Mouse (Mus musculus): Measurements from ENCODE around the gene Hdhd5.

Hdhd5 gene

DNA sequence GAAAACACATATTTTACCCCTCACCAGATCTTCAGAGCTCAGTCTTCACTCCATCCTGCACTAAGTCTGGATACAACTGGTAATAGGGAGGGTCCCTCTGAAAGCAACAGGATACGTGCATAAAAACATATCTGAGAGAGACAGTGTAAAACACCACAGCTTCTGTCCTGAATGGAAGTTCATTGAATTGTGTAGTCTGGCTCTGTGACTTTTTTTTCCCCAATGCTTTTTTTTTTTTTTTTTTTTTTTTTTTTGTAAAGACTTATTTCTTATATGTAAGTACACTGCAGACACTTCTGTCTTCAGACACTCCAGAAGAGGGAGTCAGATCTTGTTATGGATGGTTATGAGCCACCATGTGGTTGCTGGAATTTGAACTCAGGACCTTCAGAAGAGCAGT lies 1.5 kb upstream of the Hdhd5 start:
- no peak for DNase-seq (ENCODE audit: low read depth, low spot score)

DNA sequence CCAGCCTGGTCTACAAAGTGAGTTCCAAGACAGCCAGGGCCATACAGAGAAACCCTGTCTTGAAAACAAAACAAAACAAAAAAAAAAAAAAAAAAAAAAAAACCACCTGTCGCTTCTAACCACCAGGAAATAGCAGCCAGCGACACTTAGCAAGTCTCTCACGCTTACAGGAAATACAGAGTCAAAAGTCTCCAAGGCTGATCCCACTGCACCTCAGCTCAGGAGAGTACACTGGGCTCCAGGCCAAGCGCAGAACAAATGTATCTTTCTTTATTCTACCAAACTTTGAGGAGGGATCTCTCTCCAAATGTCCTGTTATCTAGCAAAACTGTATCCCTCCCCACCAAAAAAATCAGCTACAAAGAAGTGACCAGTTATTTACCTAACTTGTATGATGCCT lies 2.0 kb downstream of the Hdhd5 start:
- DNase-seq (ENCODE audit: low read depth, low spot score) = no peak

DNA sequence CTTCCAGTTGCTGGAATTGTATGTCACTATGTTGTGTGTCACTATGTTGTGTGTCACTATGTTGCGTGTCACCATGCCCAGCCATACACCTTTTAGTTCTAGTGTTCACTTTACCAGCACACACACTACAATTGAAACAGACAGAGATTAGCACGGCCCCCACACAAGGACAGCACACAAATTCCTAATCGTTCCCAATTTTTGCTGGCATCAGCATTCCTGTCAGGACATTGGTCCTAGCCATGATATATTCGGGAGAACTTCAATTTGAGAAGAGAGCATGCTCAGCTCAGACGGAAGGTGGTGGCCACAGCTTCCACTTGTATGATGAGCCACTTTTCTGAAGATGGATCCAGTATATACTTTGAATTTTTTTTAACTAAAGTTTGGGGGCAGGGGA lies 6.3 kb downstream of the Hdhd5 start:
- no peak for DNase-seq (ENCODE audit: low read depth, low spot score)

DNA sequence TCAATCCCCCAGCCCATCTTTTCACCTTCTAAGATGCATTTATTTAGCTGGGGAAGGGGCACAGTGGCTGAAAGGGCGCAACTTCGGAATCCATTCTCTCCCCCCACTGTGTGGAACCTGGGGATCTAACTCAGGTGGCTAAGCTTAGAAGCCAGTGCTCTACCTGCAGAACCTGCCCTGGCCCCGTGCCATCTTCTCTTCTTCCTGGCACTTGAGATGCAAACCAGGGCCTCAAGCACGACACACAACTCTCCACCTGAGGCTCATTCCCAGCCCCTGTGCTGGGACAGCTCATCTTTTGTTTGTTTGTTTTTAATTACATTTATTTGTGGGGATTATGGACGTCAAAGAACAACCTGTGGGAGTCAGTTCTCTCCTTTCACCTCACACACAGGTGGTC lies 11.5 kb downstream of the Hdhd5 start:
- no peak for DNase-seq (ENCODE audit: low read depth, low spot score)

DNA sequence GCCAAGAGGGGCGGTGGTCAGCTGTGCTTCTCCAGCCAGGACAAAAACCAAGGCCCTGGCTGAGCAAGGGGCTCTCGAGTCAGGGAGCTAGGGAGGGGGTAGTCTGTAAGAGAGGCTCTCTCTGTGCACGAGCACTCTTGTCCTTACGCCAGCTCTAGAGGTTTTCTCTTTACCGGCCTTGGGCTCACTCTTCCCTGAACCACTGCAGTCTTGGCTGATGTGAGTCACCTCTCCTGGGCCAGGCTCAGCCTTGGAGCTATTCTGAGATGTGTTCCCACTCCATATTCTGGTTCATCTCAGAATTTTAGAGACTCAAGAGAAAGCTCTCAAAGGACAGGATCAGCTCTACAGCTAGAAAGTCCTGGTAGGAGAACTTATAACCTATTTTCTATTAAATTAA lies 13.8 kb downstream of the Hdhd5 start:
- DNase-seq (ENCODE audit: low read depth, low spot score) = no peak

DNA sequence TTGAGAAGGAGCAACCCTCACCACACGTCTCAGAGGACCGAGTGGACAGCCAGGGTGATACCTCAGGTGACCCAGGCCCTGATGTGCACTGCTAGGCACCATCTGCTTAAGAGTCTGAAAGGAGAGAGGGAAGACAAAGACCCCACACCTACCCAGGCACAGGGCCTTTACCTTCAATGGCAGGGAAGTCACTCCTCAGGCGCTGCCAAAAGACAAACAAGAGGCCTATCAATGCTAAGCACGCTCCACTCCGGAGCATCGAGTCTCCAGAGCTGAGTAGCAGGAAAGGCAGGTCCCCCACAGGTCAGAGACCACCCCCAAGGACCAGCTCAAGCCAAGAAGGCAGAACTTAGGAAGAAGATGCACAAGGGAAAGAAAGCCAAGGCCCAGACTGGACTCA lies 14.2 kb downstream of the Hdhd5 start:
- DNase-seq (ENCODE audit: low read depth, low spot score) = no peak

DNA sequence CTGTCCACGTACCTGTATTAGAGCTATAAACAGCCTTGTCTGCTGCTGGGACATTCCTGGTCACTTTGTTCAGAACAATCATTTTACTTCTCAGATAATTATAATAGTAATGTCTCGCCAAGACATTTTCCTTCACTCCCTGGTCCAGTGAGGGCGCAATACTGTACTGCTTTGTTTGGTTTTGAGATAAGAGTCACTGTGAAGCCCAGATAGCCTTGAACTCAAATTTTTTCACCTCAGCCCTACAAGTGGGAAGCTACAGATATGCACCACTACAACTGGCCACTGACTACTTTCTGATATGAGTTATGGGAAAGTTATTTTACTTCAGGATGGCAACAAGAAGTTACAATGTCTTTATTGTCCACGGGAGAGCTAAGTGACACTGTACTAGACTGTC lies 14.7 kb downstream of the Hdhd5 start:
- DNase-seq (ENCODE audit: low read depth, low spot score) = no peak

DNA sequence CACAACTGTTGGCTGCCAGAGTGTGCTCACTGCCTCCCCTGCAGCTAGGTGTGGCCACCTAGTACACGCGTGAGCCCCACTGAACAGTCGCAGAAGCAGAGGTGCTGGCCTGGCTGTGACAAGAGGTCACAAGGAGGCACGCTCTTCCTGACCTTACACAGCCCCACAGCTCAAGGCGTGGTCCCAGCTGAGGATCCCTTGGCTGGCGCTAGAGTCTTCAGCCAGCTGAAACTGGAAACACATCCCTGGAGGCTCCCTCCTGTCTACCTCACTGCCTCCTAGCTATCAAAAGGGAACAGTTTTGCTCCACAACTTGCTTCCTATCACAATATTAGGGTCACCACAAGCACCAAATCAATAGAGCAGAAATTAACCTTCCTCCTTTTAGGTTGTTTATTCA lies 19.9 kb downstream of the Hdhd5 start:
- no peak for DNase-seq (ENCODE audit: low read depth, low spot score)

DNA sequence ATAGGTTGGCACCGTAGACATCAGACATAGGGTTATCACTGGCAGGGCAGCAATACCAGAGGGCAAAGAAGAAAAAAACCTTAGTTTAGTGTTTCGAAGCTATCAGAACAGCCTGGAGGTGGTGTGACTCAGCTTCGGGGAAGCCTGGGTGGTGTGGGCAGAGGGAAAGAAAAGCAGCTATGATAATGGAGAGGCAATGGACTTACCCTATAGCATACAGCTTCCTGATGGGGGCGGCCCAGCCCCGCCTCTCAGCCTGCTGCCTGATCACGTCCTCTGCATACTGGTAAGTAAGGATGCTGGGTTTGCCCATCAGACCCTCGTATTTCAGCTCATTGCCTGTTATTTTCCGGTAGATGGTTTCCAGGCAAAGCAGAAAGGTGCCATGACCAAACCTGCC lies 20.7 kb downstream of the Hdhd5 start:
- no peak for DNase-seq (ENCODE audit: low read depth, low spot score)

DNA sequence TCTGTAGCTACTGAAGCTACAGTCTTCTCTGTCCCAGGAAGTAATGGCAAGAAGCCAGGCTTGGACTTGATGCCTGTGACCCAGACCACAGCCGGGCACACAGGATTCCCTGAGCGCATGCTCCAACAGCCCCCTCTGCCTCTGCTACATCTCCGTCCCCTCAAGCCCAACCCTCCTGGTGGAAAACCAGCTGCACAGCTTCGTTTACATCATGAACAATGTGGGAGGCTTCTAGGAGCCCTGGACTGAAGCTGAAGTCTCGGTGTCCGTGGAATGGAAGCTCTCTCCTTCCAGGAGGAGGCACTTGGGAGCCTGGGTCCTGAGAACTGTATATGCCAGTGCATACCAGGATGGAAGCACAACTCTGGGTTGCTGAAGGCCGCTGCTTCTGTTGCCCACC lies 21.1 kb downstream of the Hdhd5 start:
- DNase-seq (ENCODE audit: low read depth, low spot score) = no peak

DNA sequence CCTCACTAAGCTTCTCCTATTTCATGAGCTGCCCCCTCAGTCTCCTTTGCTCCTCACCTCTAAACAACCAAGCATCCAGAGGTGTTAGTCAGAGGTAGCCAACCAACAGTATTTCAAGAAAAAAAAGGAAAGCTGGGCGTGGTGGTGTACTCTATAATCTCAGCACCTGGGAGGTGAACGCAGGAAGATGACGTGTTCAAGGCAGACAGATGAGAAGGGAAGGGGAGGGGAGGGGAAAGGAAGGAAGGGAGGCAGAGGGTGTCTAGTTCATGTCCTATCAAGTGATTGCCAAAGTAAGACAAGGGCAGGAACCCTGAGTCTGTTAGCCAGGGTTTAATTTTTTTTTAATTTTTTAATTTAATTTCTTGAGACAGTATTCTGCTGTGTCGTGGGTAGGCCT lies 22.5 kb downstream of the Hdhd5 start:
- no peak for DNase-seq (ENCODE audit: low read depth, low spot score)

DNA sequence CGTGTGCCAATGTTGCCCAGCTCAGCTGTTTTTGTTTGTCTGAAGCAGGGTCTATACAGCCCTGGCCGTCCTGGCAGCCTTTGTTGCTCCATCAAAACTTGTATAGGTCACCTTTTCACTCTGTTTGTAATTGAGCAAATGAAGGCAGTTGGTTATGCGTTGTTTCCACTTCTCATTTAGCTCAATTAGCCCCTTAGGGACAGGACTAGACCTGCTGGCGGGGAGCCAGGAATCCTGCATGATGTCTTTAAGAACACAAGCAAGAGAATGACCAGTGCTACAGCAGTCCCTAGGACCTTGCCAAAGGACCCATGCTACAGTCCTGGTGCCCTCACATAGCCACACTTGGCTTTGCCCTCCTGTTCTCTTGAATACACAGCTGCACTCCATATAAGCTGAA lies 25.6 kb downstream of the Hdhd5 start:
- DNase-seq (ENCODE audit: low read depth, low spot score) = no peak

DNA sequence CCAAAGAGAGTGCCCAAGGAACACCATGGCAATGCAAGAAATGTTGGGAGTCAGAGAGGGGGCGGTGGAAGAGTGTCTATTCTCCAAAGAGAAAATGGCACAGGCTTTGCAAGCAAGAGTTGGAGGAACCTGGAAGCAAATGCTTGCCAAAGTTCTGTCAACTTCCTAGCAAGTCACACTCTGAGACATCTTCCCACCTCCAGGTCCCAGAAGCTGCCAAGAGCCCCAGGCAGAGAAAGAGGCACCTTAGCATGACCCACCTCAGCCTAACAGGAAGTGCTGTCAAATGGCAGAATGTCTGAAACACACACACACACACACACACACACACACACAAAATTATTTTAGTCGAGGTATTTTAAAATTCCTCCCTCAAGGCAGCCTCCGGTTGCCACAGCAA lies 27.1 kb downstream of the Hdhd5 start:
- no peak for DNase-seq (ENCODE audit: low read depth, low spot score)

DNA sequence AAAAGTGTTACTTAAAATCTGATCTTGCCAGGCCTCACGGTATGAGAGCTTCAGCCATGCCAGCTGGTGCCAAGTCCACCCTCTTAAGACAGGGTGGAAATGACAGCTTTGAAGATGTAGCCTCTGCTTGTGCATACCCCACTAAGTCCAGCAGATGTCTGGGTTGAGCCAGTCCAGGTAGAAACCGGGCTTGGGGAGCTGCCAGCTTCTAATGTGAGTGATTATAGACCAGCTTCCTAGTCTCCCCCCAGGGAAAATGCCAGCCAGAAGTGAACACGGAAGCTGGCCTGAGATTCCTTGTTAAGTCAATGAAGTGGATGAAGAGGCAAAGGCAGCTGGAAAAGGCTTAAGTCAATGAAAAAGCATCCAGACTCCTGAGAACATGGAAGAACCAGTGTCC lies 34.6 kb downstream of the Hdhd5 start:
- DNase-seq (ENCODE audit: low read depth, low spot score) = no peak

DNA sequence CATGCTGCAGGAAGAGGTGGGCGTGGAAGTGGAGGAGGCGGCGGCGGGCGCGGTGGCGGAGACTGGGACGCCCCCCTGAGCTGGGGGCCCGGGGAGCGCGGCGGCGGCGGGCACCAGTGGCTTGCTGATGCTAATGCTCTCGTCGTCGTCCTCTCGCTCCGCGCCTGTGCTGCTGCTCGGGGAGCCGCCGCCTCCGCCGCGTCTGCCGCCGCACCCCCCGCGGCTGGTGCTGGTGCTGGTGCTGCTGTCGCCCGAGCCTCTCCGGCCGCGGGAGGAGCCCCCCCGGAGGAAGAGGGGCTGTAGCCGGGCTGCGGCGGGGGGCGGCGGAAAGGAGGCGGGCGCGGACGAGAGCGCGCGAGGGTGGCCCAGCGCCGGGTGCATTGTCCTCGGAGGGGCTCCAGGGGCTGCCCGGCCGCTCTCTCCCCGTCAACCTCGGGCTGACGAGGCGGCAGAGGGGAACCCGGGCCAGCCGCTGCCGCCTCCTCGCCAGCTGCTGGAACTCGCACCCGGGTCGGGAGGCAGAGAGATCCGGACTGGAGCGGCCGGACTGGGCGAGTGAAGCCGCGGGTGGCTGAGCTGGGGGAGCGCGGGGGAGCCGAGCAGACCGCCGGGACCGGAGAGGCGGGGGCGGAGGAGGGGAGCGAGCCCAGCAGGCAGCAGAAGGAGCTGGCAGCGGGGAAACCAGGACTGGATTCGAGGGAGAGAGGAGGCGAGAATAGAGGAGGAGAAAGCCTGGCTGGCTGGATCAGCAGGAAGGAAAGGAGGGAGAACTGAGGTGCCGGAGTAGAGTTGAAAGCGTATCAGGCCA lies 37.5 kb downstream of the Hdhd5 start, which contains the start of gene Tmem121b:
Gene Tmem121b (minus strand): TSS at position 434 of the 808 bp plus-strand sequence.
- peak; percentile 65 for DNase-seq (ENCODE audit: low read depth, low spot score)

DNA sequence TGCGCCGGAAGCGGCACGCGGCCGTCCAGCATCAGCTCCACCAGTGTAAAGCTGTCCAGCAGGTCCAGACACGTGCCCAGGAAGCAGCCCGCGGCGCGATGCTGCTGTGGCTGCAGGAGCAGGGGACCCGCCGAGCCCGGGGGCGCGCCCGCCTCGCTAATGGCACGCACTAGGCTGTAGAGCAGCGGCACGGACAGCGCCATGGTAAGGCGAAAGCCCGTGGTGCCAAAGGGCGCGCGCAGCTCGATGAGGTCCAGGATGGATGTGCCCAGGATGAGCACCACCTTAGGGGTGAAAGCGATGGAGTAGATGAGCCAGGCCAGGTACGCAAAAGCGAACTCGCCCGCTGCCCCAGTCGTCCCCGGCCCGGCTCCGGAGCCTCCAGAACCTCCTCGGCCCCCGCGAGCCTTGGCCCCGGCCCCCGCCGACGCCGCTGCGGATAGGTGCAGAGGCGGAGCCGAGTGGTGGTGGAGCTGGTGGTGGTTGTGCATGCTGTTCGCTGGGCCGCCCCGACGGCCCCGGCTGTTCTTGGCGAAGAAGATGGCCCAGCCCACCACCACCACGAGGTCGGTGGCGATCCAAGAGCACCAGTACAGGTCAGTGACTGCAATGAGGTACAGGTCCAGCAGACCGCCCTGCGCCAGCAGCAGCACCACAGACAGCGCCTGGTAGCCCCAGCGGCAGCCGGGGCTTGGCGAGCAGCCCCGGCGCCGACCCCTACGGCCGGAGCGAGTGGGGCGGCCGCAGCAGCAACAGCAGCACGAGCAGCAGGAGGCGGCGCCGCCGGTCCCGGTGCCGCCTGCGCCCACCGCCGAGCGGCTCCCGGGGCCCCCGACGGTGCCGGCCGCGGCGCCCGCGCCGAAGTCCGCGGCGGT lies 38.4 kb downstream of the Hdhd5 start:
- DNase-seq (ENCODE audit: low read depth, low spot score) = no peak

DNA sequence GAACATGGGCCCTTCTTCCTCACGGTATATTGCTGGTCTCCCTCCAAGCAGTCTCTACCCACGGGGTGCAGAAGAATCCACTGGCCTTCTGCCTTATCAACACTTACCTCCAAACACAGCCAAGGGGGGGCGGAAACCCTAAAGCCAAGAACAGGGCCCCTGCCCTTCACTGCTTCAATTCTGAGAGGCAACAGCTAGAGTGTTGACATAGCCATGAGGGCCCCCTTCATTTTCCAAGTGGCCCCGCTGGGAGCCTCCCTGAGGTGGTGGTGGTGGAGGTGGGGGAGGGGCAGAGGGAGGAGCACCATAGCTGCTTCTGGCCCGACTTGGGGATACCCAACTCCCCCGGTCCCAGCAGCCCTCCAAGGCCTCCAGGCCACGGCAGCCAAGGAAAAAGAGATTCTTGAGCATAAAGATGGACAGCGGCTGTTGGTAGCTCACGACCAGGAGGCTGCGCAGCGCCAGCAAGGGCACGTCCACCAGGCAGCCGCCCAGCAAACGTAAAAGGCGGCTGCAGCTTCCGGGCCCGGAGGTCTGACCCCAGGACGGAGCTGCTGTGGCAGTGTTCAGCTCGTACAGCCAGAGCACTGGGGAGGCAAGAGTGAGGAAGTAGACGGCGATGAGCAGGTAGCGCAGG lies 39.1 kb downstream of the Hdhd5 start:
- no peak for DNase-seq (ENCODE audit: low read depth, low spot score)

DNA sequence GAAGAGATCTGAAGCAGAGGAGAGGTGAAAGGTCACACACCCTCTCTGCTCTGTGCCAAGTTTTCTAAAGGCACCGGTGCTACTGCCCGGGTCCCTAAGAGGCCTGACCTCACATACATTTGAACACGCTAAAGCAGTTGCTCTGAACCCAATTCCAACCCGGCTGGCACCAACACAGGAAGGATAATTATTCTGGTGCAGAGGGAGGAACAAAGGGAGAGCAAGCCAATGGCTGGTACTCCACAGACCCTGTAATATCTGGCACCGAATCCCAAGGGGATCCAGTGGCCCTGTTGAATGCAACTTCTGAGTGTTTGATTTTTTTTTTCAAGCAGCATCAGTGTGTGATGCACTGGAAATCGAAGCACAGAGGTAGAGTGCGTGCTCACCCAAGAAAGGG lies 40.1 kb downstream of the Hdhd5 start:
- DNase-seq (ENCODE audit: low read depth, low spot score) = no peak

DNA sequence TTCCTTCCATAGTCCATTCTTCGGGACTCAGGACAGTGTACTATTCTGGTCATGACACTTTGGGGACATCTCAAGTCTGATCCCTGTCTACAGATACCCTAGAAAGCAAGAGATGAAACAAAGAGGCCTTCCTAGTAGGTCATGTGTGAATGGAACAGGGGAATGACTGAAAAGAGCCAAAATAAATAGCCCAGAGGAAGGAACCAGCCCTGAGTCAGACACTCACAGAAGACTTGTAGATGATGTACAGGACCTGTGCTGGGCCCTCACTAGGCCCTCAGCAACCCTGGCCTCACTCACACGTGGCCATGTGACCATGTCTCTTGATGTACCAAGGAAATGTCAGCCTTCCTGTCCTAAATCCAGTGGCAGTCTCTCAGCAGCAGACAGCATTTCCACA lies 41.7 kb downstream of the Hdhd5 start:
- no peak for DNase-seq (ENCODE audit: low read depth, low spot score)

DNA sequence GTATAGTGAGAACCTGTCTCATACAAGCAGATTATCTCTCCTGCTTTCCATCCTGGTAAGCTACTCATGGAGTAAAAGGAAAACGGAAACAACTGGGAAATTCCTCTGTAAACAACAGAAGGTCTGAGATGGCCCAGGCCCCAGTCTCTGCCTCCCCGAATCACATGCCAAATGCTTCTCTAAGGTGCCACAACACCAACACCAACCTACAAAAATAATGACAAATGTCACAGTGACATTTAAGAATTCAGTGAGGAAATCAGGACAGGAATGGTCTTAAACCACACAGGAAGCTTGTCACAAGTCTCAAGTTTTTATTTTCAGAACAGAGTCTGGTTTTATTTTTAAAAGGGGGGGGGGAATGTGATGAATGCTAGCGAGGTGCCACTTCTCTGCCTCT lies 42.5 kb downstream of the Hdhd5 start:
- no peak for DNase-seq (ENCODE audit: low read depth, low spot score)

DNA sequence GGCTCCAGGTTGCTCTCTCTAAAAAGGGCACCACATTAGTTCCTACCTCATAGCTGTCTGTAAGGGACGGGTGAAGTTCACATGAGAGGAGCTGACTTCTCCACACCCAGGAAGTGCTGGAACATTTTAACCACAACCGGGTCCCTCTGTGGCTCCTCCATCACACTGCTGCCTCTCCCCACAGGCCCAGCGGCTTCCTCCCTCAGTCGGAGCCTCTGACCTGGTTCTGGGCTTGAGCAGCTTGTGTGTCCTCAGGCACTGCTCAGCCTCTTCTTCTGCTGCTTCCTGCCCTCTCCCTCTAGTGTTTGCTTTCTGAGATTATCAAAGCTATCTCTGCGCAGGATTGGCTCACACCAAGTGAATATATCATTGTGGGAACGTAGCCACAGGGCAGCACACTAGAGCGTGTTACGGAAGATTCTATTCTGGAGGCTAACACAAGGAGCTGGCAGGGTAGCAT lies 45.0 kb downstream of the Hdhd5 start:
- no peak for DNase-seq (ENCODE audit: low read depth, low spot score)

DNA sequence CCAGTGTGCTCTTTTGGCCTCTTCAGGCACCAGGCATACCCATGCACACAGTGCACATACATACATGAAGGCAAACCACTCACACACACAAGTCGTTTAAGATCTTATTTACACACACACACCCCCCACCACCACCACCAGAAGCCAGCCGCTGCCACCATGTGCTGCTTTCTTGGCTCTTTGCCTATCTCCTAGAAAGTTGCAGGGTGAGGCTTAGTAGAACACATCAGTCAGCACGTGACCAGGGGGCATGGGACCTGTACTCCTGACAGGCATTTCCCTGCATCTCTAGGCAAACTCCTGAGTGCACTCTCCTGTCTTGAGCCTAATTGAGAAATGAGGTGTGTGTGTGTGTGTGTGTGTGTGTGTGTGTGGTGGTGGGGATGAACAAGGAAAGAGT lies 46.1 kb downstream of the Hdhd5 start:
- no peak for DNase-seq (ENCODE audit: low read depth, low spot score)
